Mouse (Mus musculus) lung, postnatal 0 days (tissue): ENCODE results near the gene Calcb. TPM values are rescaled to one million over a fixed set of nuclear protein-coding genes. Genes with fewer than 3 reads are reported as not detected.

Experiments used
- ATAC-seq: fragments of 200-750 bp; cut with Nextera tagmentation; 2 replicates; pipeline ENCODE4 v1.8.0; 2017; ENCODE audit warnings: moderate library complexity
- DNase-seq: peaks from one replicate; pipeline ENCODE4 v3.0.0-alpha.2; 2016; ENCODE audit warnings: low spot score
- H3K27ac ChIP-seq: fragments of 300-500 bp; sonication (generic); 2 replicates; pipeline ENCODE4 v1.5.1; 2014; ENCODE audit warnings: antibody characterized with exemption, mild to moderate bottlenecking, low read length, mixed read lengths
- H3K27me3 ChIP-seq: fragments of 300-500 bp; sonication (generic); replicated peaks from 2 replicates; pipeline ENCODE4 v1.6.1; 2014; ENCODE audit warnings: low read length, mixed read lengths; ENCODE audit not compliant: insufficient read depth
- H3K36me3 ChIP-seq: fragments of 300-500 bp; sonication (generic); 2 replicates; pipeline ENCODE4 v1.6.1; 2014; ENCODE audit warnings: low read length, mixed read lengths; ENCODE audit not compliant: insufficient read depth
- H3K4me1 ChIP-seq: fragments of 300-500 bp; sonication (generic); 2 replicates; pipeline ENCODE4 v1.6.1; 2014; ENCODE audit warnings: antibody characterized with exemption, low read depth, low read length, mixed read lengths; ENCODE audit not compliant: insufficient read depth
- H3K4me2 ChIP-seq: fragments of 300-500 bp; sonication (generic); replicated peaks from 2 replicates; pipeline ENCODE4 v1.6.1; 2014; ENCODE audit warnings: low read depth, mild to moderate bottlenecking, low read length, moderate library complexity, mixed read lengths
- H3K4me3 ChIP-seq: fragments of 300-500 bp; sonication (generic); 2 replicates; pipeline ENCODE4 v1.5.1; 2014; ENCODE audit warnings: low read depth, low read length
- H3K9ac ChIP-seq: fragments of 300-500 bp; sonication (generic); replicated peaks from 2 replicates; pipeline ENCODE4 v1.6.1; 2014; ENCODE audit warnings: low read depth, mild to moderate bottlenecking
- H3K9me3 ChIP-seq: fragments of 300-500 bp; sonication (generic); 2 replicates; pipeline ENCODE4 v1.6.1; 2016; ENCODE audit warnings: low read length, mixed read lengths
- CTCF ChIP-seq: IDR thresholded peaks from 2 replicates; pipeline ENCODE4 v1.5.1; 2016; ENCODE audit warnings: antibody characterized with exemption, mild to moderate bottlenecking
- EP300 ChIP-seq: IDR thresholded peaks from 2 replicates; pipeline ENCODE4 v1.6.1; 2016; ENCODE audit warnings: antibody characterized with exemption, mild to moderate bottlenecking, control low read depth
- WGBS: fragments of 180-500 bp; shearing (Covaris S2); extraction: QIAGEN DNeasy Blood & Tissue Kit; methylation state at CpG from one replicate; pipeline ENCODE4 v1.1.7; 2014; 5-methylcytosine and 5-hydroxymethylcytosine counted together
- polyA plus RNA-seq: library from polyadenylated mRNA; unstranded; fragments of >200 nt; fragmentation: Nextera tagmentation; extraction: Ambion mirVana; gene quantifications from 2 replicates; pipeline ENCODE4 v1.2.1, GENCODE M21; 2015

The Calcb gene
- 2.1 and 2.2 TPM in 2 replicates for polyA plus RNA-seq

DNA sequence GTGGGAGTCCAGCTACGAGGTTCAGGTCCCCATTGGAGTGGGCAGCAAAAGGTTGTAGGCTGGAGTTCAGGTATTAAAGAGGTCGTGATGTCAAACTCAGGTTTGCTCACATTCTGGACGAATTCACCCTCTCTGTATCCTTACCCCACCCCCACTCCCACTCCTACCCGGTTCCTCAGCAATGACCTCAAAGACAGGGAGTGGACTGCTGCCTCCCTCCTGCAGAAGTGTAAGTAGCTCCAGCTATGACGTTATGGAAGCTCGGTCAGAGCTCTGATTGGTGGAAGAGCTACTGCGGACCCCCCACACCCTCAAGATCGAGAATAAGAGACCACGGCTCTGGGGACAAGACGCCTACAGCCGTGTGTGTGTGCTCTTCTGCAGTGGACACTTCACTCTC lies at the start of gene Calcb:
Calcb (plus strand) TSS at position 344 of the 400 bp plus-strand sequence.
- H3K27me3 ChIP-seq = peaks cover 5% of the 10 kb centered on the region
- no peak within 1 kb of the TSS for H3K27ac ChIP-seq
- no peaks in the 10 kb centered on the region for H3K9me3 ChIP-seq
- 7% methylated on average over 11 of the region's 11 CpGs for WGBS
- no peak for DNase-seq
- no peak for ATAC-seq
- no peak within 1 kb of the TSS for H3K4me2 ChIP-seq
- no peaks in the 10 kb centered on the region for H3K4me1 ChIP-seq
- 0 out of 2 replicates have a peak within 1 kb of the TSS, but pooled peaks have one; percentile 1 for H3K4me3 ChIP-seq
- TF ChIP-seq CTCF (no peak), EP300 (no peak)
- no peak within 1 kb of the TSS for H3K9ac ChIP-seq
- H3K36me3 ChIP-seq = no peaks in the 10 kb centered on the region

DNA sequence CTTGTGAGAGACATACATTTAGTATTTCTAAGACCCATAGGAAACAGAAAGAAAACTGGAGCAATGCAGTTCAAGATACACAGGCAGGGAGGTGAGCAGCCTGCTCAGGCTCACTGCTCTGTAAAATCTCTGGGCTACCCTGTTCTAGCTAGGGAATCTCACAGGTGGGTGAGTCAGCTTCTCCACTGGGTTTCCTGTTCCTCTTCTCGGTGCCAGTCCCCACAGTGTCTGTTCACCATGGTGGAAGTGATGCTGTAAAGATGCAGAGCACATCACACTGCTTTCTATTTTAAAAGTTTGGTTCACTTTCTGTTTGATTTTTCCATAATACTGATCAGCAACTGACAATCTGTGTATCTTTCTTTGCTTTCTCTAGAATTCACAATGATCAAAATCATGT lies 47.0 kb upstream of the Calcb start:
- Histone ChIP-seq H3K9ac (no peak overlapping the region), H3K4me1 (no peaks in the 10 kb centered on the region), H3K4me3 (no peak overlapping the region), H3K36me3 (no peaks in the 10 kb centered on the region), H3K9me3 (no peaks in the 10 kb centered on the region), H3K4me2 (no peak overlapping the region), H3K27me3 (no peaks in the 10 kb centered on the region), H3K27ac (no peak overlapping the region)
- 45% methylated on average over 1 of the region's 1 CpGs for WGBS
- no peak for ATAC-seq
- no peak for TF ChIP-seq CTCF
- no peak for TF ChIP-seq EP300
- DNase-seq = no peak

DNA sequence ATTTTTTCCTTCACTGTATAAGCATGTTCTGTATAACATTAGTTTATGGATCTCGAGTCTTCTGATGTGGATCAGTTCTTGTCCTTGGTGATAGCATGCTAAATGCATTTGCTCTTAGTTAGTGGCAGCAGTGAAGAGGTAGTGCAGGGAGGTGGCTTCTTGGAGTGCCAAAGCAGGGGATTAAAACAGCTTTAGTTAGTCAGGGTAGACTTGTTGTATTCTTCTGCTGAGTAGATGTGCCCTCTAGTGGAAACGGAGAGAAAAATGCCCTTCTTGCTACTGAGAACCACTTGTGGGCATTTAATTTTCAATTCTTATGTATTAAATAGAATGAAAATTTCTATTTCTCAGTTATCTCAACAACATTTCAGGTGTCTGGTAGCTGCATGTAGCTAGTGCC lies 45.7 kb upstream of the Calcb start:
- peak; percentile 48 for DNase-seq
- peak; percentile 56 for TF ChIP-seq CTCF
- no peak for TF ChIP-seq EP300
- H3K4me3 ChIP-seq = no peak overlapping the region
- no peaks in the 10 kb centered on the region for H3K4me1 ChIP-seq
- H3K4me2 ChIP-seq = no peak overlapping the region
- 22% methylated on average over 2 of the region's 2 CpGs for WGBS
- H3K27me3 ChIP-seq = no peaks in the 10 kb centered on the region
- H3K9ac ChIP-seq = no peak overlapping the region
- H3K27ac ChIP-seq = no peak overlapping the region
- H3K36me3 ChIP-seq = no peaks in the 10 kb centered on the region
- H3K9me3 ChIP-seq = no peaks in the 10 kb centered on the region
- ATAC-seq = no peak

DNA sequence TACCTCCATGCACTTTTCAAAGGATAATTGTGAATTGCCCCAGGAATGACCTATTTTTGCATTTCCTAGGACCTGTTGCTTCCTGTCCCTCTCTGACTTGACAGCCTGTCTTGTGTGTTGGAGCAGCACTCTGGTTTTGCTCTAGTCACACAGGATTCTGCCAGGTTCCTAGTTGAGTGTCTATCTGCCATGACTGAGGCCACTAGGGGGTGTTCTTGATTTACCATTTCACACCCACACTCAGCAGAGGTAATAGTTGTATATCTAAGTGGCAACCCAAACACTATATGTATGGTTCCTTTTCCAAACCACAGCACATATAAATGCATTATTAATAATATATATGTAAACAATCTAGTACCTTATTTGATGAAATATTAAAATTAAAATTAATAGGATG lies 26.1 kb upstream of the Calcb start:
- Histone ChIP-seq H3K4me3 (no peak overlapping the region), H3K9ac (no peak overlapping the region), H3K4me2 (no peak overlapping the region), H3K36me3 (no peaks in the 10 kb centered on the region), H3K4me1 (no peaks in the 10 kb centered on the region), H3K27me3 (no peaks in the 10 kb centered on the region), H3K9me3 (no peaks in the 10 kb centered on the region), H3K27ac (no peak overlapping the region)
- ATAC-seq (no peak), DNase-seq (no peak)
- TF ChIP-seq EP300 (no peak), CTCF (peak; percentile 20)

DNA sequence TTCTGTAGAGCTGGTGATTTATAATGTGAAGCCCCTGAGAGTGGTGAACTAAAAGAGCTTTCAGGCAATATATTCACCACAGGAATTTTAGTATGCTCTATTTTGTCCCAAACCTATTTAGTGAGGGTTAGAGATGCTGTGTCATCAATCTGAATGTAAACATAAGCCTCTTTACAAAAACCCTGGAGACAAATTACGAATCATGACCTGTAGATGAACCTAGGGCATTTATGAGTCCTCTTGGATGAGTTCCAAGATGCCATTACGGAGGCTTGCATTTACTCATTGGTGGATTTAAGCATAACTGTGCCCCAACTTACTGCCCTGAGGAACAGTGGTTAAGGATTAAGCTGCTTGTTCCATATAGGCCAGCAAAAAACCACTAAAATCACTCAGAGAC lies 17.6 kb upstream of the Calcb start:
- Histone ChIP-seq H3K9ac (no peak overlapping the region), H3K36me3 (no peaks in the 10 kb centered on the region), H3K4me1 (no peaks in the 10 kb centered on the region), H3K27me3 (no peaks in the 10 kb centered on the region), H3K4me2 (no peak overlapping the region), H3K9me3 (no peaks in the 10 kb centered on the region), H3K27ac (no peak overlapping the region), H3K4me3 (no peak overlapping the region)
- WGBS = 16% methylated on average over 2 of the region's 2 CpGs
- TF ChIP-seq EP300 (no peak), CTCF (no peak)
- ATAC-seq = no peak
- no peak for DNase-seq

DNA sequence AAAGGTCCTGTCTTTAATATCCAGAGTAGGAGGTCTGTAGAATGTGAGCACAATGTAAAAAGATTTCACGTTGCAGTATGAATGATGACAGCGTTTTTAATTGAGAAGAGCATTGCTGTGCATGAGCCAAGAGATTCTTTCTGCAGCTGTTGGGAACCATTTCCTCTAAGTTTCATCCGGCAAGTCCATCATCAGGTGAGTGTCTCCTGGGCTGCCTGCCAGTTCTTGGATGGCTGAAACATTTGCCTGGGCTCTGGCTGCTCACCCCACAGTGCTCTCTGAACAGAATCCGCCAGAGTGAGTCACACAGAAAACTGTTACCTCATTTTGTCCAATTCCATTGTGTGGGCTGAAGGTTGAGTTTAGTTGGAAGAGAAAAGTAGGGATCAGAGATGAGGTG lies 11.7 kb upstream of the Calcb start:
- Histone ChIP-seq H3K4me2 (no peak overlapping the region), H3K27ac (no peak overlapping the region), H3K4me3 (no peak overlapping the region), H3K9ac (no peak overlapping the region), H3K36me3 (no peaks in the 10 kb centered on the region), H3K27me3 (no peaks in the 10 kb centered on the region), H3K9me3 (no peaks in the 10 kb centered on the region), H3K4me1 (no peaks in the 10 kb centered on the region)
- WGBS = 60% methylated on average over 4 of the region's 4 CpGs
- ATAC-seq (no peak), DNase-seq (no peak)
- TF ChIP-seq EP300 (no peak), CTCF (no peak)

DNA sequence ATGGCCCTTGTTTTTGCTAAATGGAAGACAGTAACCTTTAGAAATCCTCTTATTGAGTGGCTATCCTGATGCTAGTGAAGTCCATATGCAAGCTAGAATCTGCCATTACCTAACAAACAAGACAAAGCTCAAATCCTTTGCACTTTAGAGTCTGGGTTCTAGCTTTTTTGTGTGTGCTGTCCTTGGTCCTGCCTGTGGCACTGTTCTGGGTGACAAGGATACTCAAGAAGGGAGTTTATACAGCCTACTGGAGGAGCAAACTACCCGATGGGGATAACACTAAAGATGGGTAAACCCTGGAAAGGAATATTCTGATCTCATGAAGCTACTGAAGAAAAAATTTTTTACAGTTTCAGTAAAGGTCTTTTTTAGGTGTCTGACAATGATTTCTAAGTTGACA lies 11.0 kb upstream of the Calcb start:
- WGBS = 68% methylated on average over 1 of the region's 1 CpGs
- Histone ChIP-seq H3K4me2 (no peak overlapping the region), H3K9me3 (no peaks in the 10 kb centered on the region), H3K36me3 (no peaks in the 10 kb centered on the region), H3K27ac (no peak overlapping the region), H3K4me1 (no peaks in the 10 kb centered on the region), H3K27me3 (no peaks in the 10 kb centered on the region), H3K4me3 (no peak overlapping the region), H3K9ac (no peak overlapping the region)
- no peak for ATAC-seq
- DNase-seq = no peak
- TF ChIP-seq EP300 (no peak), CTCF (no peak)
